Mouse (Mus musculus): ENCODE measurements around the gene Sytl5.

Sytl5 gene

DNA sequence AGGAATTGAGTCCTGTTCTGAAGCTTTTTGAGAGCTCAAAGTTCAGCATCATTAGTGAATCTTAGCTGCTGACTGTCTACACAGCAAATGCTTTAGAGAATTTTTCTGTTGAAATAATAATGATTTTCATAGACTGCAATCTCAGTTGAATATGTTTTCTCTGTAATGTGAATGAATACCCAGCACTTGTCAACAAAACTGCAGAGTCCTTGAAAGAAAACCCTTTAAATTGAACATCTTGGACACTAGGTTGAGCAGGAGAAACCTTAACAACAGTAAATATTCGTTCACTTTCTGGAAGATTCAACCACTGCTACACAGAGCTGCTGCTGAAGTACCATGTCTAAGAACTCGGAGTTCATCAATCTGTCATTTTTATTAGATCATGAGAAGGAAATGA, at the start of gene Sytl5:
Gene Sytl5 (plus strand): TSS at position 301 of the 400 bp plus-strand sequence.
- in situ Hi-C loops (cut with MboI, MseI), result no loop called here

GRCm38 (mm10) chrX:9846628-9847027, 38.8 kb upstream of the Sytl5 start, which contains the start of gene Hypm:
Gene Hypm (plus strand): TSS chrX:9846928.
- in situ Hi-C loops (cut with MboI, MseI), result no loop called here

- in situ Hi-C loops (cut with MboI, MseI), result no loop called here
Measured at GRCm38 (mm10) chrX:9849403-9849802, 36.0 kb upstream of the Sytl5 start, which contains the start of gene H2al3. Gene H2al3 (plus strand): TSS chrX:9849703.

DNA sequence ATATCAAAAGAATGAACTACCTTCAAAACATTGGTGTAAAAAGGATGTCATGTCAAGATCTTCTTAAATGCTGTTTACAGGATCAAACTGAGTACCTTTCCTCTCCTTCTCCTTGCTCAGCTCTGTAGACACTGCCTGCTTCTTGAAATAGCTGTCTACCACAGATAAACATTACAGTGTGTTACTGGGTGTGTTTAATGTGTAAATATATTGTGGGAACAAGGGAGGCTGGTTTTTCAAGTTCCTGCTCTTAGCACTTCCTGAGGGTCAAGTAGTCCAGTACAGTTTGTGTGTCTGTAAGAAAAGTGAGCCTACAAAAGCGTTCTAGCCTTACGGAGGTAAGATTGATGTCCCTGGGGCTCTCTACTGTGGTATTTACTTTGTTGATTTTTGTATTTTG, 23.6 kb upstream of the Sytl5 start:
- in situ Hi-C loops (cut with MboI, MseI), result no loop called here

DNA sequence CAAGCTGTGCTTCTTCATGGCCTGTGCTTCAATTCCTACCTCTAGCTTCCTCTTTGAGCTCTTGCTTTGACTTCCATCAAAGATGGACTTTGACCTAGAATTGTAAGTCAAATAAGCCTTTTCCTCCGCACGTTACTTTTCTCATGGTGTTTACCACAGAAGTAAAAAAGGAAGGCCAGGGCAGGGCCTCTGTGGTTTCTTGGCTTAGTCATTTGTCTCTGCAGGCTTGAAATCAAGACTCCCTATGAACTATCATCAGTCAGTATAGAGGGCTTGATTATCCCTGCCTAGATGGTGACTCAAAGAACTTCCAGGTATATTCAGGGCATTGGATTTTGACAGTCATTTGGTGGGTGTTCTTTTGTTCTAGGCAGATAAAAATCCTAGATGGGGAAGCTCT, 9.9 kb upstream of the Sytl5 start:
- in situ Hi-C loops (cut with MboI, MseI), result no loop called here

DNA sequence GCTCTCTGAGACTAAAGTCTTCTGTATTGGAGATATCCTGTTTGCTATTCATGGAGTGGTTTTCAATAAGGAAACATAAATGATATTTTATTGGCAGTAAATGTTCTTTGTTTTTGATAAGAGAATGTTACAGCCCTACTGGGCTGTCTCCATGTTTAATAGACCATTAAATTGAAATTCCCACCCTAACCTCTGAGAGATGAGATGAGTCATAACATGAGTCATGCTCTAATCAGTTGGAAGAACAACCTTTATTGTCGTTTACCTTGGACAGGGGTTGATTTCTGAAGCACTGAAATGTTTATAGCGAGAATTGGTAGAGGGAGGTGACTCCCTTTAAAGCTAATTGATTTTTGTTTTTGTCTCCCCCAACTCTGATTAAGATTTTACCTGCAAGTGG, 24.1 kb downstream of the Sytl5 start:
- in situ Hi-C loops (cut with MboI, MseI), result no loop called here

GRCm38 (mm10) chrX:9933839-9934238, 48.4 kb downstream of the Sytl5 start:
- in situ Hi-C loops (cut with MboI, MseI), result loop anchor here in 1 of 2 experiments (25.0 kb wide), 1 partner anchor 1878 kb away; no protein-coding TSS in a partner anchor

DNA sequence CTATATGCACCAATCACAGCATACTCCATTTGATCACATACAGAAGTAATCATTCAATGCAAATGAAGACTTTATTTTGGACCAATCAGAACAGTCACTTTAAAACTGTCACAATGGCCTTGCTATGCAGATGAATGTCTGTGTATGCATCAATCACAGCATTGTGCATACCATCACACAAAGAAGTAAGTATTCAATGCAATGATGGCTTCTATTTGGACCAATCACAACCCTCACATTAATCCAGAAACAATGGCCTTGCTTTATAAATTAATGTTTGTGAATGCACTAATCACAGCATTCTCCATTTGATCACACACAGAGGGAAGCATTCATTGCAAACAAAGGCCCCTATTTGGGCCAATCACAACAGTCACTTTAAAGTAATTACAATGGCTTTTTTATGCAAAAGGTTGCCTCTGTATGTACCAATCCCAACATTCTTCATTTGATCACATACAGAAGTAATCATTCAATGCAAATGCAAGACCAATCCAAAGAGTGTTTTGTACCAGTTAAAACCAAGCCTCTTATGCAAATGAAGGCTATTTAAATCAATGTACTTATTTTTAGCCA, 98.8 kb downstream of the Sytl5 start:
- in situ Hi-C loops (cut with MboI, MseI), result no loop called here

GRCm38 (mm10) chrX:10000718-10001117, 115.3 kb downstream of the Sytl5 start:
- in situ Hi-C loops (cut with MboI, MseI), result loop anchor here in 1 of 2 experiments (10.0 kb wide), 1 partner anchor 1286 kb away; no protein-coding TSS in a partner anchor

- in situ Hi-C loops (cut with MboI, MseI), result loop anchor here in 1 of 2 experiments (10.0 kb wide), 1 partner anchor 1291 kb away; no protein-coding TSS in a partner anchor
Measured at GRCm38 (mm10) chrX:10005946-10006345, 120.5 kb downstream of the Sytl5 start.

- in situ Hi-C loops (cut with MboI, MseI), result loop anchor here in 1 of 2 experiments (10.0 kb wide), 1 partner anchor 1293 kb away; no protein-coding TSS in a partner anchor
Measured at GRCm38 (mm10) chrX:10007675-10008270, 122.4 kb downstream of the Sytl5 start.

DNA sequence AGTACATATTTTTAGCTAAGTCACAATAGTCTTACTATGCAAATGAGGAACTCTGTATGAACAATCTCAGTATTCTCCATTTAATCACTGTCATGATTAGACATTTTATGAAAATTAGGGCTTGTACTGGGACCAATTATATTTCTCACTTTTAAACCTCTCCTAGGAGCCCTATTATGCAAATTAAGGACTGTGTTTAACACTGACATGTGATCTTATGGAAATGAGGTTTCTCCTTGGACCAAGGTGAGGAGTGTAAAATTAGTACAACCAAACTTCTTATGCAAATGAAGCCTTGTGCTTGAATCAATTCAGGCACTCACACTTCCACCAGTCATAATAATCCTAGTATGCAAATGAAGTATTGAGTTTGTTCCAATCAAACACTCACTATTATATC, 124.8 kb downstream of the Sytl5 start:
- in situ Hi-C loops (cut with MboI, MseI), result no loop called here

DNA sequence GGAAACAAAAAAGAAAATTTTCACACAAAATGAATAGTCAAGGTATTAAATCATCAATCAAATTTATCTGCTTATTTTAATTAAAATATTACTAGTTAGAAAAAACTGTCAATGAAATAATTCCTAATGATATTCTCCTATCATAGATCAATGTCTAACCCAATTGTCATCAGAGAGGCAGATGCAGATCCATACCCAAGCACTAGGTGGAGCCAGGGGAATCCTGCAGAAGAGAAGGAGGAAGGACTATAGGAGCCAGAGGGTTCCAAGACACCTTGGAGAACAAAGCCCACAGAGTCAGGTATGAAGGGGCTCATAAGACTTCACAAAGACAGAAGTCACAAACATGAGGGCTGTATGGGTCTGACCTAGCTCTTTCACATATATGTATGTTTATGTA, 149.2 kb downstream of the Sytl5 start:
- in situ Hi-C loops (cut with MboI, MseI), result no loop called here
